Mouse (Mus musculus): ENCODE results near the gene Iqgap2.

Gene Iqgap2

DNA sequence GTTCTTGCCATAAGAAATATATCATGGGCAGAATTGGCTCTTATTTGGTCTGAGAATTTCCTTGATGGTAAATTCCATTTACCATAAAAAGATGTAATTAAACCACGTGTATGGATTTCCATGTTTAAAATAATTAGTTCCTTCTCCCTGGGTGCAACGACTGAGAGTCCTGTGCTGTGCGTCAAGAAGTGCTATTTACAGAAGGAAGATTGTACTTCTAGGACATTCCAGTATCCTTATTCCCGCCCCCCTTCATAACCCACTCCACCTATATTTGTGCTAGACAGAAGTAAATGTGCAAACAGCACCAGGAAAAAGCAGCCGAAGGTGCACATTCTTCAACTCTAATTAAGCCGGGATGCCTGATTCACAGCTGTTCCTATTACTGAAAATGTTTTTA lies 65.5 kb downstream of the Iqgap2 start:
- no peak for DNase-seq

DNA sequence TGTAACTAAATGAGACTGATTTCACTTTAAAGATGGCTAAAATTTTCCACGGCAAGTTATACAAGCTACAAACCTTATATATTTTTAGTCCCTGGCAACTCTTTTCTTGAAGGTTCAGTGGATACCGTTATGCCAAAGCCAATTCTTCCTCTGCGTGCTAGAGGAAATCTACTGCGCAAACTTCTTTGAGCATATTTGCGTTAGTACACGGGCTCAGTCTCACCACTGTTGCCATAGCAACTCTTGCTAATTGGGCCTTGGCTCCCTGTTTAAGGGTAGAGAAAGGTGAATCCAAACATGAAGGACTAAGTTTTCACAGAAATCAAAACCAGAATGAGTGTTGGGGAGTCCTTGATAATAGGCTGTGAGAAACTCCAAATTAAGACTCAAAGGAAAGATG lies 68.8 kb downstream of the Iqgap2 start:
- no peak for DNase-seq

DNA sequence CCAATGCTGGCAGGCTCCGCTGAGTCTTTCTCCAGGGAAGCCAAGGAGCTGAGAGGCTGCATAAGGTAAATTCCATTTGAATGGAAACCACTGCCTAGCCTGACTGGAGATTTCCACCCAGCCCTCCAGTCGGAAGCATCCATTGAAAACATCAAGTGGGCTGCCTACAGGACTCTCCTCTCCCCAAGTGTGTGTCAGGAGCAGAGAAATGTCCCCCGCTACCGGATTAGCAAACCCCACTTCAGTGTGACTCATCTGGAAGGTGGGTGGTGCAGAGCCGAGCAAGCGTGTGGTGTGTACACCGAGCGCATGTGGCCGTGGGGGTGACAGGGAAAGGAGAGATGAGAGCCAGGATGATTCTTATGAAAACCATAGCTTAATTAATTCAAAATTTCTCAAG lies 71.7 kb downstream of the Iqgap2 start:
- no peak for DNase-seq

DNA sequence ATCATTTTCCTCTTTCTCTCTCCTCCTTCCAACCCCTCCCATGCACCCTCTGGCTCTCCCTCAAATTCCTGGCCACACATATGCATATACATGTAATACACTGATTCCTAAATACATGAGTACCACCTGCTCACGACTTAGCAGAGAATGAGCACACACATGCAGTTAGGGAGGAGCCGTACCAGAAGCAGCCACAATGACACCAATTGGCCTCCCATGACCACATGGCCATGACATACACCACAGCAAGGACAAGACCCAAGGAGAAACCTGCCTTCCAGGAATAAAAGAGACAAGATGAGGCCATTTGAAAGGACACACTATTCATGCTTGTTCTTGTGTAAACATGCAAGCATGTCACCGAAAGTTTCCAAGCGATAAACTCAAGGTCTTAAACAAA lies 72.8 kb downstream of the Iqgap2 start:
- DNase-seq = no peak

GRCm38 (mm10) chr13:95813643-95814042 lies 78.1 kb downstream of the Iqgap2 start:
- peak; percentile 19 for DNase-seq

- DNase-seq = no peak
Measured at GRCm38 (mm10) chr13:95810796-95811195, 80.9 kb downstream of the Iqgap2 start.

DNA sequence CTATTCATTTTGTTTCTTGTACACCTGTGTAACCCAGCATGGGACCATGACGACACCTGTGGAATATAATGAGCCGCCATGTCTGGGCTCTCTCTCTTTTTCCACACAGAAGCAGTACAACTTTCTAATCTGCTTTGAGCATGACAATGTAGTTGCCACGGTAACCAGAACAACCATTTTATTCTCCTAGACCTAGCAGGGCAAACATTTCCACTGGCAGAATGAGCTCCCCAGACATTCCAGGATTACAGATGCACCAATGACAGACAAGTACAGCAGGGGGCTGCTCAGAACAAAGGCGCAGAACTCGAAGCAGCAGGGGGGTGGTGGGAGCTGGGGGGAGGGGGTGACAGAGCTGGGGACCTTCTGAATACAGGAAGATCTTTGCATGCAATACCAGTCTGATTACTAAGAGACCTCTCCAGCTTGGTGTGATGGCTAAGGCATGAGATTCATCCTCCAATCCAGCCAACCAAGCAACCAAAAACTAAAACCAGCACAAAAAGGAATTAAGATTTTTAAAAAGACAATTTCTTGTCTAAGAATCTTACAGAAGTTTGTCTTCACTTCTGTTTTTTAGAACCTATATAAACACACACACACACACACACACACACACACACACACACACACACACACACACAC lies 84.5 kb downstream of the Iqgap2 start:
- DNase-seq = no peak

DNA sequence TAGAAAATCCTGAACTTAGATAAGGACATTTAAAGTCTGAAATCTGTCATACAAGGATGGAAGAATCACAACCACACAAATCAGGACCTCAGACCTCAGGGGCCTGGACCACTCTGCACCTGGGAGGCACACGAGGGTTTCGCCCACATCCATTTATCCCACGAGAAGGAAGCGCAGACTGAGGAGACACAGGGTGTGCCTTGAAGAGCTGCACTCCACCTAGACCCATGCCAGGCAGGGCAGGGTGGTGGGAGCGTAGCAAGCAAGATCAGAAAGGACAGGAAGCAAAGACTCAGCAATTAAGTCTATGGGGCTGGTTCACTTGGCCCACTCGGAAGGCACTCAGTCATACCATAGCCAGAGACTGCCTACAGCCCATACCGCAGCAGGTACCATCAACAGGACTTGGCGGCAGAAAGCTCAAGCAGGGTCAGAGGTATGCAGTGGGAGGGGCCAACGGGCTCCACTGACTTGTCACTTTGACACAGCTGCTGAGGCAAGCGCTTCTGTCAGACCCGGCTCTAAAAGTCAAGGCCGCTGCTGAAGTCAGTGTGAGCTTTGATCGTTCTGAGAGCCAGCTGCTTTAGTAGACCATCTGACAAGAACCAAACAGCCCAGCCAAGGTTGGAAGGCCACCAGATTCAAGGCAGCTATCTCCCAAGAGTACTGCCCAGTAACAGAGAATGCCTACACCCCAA lies 86.1 kb downstream of the Iqgap2 start:
- DNase-seq = no peak

GRCm38 (mm10) chr13:95804113-95804512 lies 87.6 kb downstream of the Iqgap2 start:
- DNase-seq = no peak

DNA sequence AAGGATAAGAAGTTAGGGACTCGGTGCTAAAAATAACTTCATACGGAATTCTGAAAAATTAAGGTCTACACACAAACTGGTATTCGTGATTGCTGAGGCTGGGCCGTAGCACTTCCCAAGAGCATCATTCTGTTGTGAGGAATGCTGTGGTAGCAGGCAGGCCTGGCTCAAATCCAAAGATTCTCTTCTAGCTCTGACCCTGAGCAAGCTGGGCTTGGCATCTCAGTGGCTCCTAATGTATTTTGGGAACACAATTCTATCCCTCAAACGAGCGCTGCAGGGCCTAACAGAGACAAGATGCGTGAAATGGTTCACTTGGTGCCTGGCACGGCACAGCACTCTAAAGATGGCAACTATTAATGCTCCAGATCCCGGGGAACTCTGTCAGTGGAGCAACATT lies 90.8 kb downstream of the Iqgap2 start:
- DNase-seq = no peak

DNA sequence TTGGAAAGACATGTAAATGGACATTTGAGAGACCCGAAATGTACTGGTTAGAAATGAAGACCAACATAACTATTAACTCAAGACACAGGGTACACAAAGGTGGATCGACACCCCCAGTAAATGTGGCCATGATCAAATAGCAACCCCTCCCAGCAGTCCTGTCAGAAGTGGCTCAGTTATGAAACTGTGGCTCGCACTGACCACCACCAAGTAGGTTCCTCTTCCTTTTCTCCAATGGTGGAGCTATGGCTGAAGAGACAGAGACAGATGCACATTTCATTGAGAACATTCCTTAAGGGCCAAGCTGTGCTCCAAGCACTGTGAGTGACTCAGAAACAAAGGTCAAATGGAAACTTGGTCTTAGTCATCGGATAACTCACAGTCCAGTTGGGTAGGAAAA lies 92.4 kb downstream of the Iqgap2 start:
- DNase-seq = no peak

DNA sequence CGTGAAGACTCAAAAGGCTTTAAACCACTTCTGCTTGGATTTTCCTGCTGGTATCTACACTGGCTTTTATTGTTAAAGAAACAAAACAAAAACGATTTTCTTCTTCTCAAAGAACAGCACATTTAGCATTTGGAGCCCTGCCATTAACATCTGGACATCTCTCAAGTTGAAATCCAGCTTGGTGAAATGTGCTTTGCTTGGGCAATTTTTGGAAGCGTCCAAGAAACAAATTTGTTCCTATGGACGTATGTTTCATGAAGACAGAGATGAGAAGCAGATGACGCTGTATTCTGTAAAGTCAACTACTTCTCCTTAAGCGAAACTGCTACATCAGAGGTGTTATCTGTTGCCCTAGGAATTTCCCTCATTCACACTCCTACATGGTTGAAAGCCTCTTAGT lies 93.0 kb downstream of the Iqgap2 start:
- no peak for DNase-seq

- DNase-seq = no peak
Measured at GRCm38 (mm10) chr13:95797530-95797929, 94.2 kb downstream of the Iqgap2 start.

DNA sequence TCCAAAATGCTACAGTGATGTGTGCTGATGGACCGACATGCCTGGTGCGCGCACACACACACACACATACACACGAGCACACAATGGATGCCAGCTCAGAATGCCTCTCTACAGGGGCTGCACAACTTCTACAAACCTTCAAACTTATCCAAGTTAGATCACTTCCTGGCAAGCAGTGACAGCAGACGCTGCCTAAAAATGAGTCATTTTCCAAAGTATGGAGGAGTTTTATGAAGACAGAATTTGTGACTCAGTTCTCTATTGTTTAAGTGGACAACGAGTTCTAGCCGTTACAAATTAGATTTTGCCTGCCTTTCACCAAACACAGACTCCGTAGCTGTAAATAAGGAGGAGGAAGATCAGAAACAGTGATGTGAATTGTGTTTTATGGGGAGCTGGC lies 97.4 kb downstream of the Iqgap2 start:
- DNase-seq = no peak

DNA sequence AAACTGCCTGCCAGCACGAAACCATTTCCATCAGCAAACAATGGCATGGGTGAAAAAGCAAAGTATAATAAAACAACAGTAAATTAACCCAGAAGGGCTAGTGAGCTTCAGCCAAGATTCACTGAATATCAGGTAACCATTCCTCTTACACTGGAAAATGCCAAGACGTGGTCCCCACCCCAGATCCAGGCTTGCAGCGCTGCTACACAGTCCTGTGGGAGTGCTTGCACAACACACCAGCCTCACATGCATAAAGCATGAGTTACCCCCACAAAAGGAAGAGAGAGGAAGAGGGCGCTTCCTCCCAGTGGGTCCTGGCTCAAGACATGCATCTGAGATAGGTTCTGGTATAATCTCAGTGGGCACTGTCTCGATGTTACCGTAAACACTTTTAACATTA lies 100.8 kb downstream of the Iqgap2 start:
- DNase-seq = no peak

DNA sequence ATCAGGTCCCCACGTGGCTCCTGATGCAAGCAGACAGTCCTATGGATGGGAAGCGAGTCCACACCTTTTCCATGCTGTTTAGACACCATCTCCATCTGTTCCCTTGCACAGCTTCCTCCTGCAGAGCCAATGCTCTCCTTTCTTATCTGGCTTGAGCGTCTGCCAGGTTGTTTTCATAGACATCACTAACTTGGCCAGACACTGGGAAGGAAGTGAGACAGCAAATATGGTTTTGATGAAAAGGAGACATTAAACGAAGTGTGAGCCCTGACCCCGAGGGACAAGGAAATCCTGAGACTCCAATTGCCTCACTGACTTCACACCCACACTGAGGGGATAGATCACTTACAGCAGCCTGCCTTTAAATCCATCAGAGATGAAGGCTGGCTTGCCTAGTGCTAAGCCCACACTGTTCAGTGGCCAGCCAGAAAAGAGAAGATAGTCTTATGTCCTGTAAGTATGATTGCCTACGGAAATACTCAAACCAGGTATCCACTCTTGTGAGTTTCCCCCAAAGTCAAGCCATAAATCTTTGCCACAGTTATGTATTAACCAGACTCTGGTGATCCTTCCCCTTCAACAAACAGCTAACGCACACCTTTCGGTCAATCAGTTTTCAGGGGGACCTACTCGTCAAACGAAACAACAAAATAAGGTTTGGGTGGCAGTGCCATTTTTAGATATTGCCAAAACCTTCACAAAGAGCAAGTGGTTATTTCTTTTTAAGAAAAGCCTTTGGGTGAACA lies 102.9 kb downstream of the Iqgap2 start:
- no peak for DNase-seq

DNA sequence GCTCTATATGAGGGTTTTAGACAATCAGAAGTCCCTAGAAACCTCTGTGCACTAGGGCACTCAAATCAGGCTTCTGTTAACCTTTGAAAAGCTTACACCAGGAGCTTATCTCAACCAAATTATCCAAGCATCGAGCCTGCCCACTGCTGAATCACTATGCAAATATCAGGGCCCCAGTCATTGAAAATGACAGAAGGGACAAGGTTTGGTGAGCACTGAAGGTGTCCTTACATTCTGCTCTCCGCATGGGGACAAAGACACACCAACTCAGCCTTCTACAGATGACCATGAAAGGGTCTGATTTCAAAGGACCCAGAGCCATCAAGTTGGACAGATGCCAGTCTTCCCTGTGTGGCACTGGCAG lies 108.8 kb downstream of the Iqgap2 start:
- no peak for DNase-seq

DNA sequence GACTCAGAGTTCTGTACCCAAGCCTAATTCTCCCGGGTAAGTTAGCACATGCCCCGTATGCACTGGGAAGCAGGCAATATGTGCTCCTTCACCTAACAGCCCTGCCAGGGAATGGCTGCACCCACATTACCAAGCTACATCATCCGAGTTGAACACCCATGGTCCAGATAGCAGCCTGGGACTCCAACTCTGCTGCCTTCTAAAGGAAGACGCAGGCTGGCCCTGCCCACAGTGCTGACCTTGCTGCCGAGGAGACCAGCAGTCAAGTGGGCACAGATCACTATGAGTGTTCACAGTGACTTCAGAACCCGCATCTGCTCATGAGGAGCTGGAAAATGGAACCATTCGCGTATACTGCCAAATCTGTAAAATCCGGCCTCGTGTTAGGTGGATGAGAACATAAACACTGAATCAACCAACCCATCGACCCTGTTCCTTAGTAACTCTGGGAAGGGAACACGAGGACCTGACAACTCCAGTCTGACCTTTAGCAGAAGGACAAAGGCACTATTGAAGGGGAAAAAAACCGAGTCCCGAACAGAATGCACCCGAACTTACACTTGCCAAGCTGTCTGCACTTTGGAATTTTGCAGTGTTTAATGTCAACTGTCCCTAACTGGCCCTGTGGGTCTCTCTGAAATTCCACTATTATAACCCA lies 109.3 kb downstream of the Iqgap2 start:
- DNase-seq = no peak

GRCm38 (mm10) chr13:95780038-95780437 lies 111.7 kb downstream of the Iqgap2 start:
- DNase-seq = no peak

DNA sequence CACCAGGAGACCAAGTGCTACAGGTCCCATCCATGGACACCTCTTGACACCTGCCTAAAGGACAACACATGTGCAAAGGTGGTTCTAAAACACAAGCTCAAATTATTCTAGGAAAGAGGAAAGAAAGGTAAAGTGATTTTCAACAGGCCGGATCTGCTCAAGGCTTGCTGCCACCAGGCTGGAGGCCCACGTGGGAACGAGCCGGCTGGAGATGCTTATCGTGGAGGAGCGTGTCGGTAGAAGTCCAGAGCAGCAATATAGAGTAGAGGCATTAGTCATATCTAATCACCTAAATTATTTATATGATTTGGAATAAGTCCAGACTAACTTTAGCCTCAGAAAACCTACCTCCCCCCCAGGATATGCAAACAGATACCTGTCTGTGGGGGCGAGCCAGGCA lies 112.5 kb downstream of the Iqgap2 start:
- DNase-seq = no peak

DNA sequence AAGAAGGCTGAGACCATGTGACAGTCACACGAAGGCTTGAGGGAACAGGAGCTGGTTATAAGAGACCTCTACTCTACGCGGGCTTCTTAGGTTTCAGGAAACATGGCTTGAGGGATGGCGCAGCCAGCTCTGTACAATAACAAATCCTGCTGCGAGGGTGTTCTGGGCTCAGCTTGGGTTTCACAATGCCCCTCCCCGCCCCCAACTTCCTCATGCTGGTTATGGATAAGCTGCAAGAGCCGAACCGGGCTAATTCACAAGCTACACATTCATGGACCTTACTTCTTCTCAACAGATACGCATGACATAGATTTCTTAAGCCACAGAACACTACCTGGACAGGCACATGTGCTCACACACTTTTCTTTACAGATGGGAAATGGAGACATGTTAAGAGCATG lies 113.0 kb downstream of the Iqgap2 start:
- DNase-seq = no peak

DNA sequence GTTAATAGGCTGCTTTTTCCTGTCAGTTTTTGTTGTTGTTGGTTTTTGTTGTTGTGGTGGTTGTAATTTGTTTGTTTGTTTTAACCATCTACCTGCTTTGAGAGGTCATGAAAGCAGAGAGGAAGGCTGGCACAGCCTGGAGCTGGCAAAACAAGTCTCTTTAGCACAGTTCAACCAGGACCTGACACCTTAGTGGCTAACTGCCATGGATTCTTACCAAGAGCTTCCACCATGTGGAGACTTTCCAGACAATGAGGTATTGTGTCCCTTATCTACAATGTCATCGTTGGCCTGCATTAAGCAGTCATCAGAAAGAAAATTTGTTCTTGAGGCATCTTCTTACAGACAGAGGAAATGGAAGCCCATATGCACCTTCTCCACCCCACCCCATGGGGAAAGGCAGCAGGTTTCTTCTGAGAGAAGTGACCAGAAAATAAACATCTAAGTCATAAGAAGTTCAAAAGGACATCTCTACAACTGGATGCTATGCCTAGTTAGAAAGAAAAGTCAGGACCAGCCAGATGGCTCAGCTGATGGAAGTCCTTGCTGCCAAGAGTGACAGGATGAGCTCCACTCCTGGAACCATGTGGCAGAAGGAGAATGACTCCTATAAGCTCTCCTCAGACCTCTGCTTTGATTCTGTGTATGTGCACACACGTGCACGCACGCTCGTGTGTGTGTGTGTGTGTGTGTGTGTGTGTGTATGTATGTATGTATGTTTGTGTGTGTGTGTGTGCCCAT lies 113.9 kb downstream of the Iqgap2 start:
- DNase-seq = no peak

GRCm38 (mm10) chr13:95777237-95777636 lies 114.5 kb downstream of the Iqgap2 start:
- DNase-seq = peak; percentile 54

All from thymus, postnatal 25 days (tissue).